Mouse (Mus musculus) heart, embryonic 14.5 days (tissue): ENCODE results near the gene Zfp654. TPM values are rescaled to one million over a fixed set of nuclear protein-coding genes. Genes with fewer than 3 reads are reported as not detected.
A peak's percentile ranks its signal among the peaks of the same experiment; 100 is the strongest.

Source experiments
- ATAC-seq: fragments of 200-750 bp; cut with Nextera tagmentation; 2 replicates; pipeline ENCODE4 v1.8.0; 2017; ENCODE audit warnings: low read depth, moderate TSS enrichment; ENCODE audit not compliant: insufficient number of reproducible peaks, insufficient read depth, low FRiP score
- H3K27ac ChIP-seq, 2 experiments: fragments of 200-500 bp in 1 of 2; fragments of 300-500 bp in 1 of 2; sonication (generic) in 1 of 2; replicated peaks in 1 of 2; 2 replicates each; pipeline ENCODE4 v1.5.1; 2012 to 2014; ENCODE audit warnings: low read depth in 2 of 2, low read length in 2 of 2, control low read depth in 1 of 2, mild to moderate bottlenecking in 1 of 2, mixed read lengths in 1 of 2; ENCODE audit not compliant: control insufficient read depth in 1 of 2, insufficient read depth in 1 of 2
- H3K27me3 ChIP-seq: fragments of 300-500 bp; sonication (generic); 2 replicates; pipeline ENCODE4 v1.6.1; 2014; ENCODE audit warnings: mild to moderate bottlenecking, low read length, control low read depth; ENCODE audit not compliant: control insufficient read depth, insufficient read depth
- H3K36me3 ChIP-seq: fragments of 300-500 bp; sonication (generic); 2 replicates; pipeline ENCODE4 v1.6.1; 2014; ENCODE audit warnings: mild to moderate bottlenecking, control low read depth, low read length, mixed read lengths; ENCODE audit not compliant: control insufficient read depth, insufficient read depth
- H3K4me1 ChIP-seq, 2 experiments: fragments of 200-500 bp in 1 of 2; fragments of 300-500 bp in 1 of 2; sonication (generic) in 1 of 2; 2 replicates each; pipeline ENCODE4 v1.6.1; 2012 to 2014; ENCODE audit warnings: low read length in 2 of 2, control low read depth in 1 of 2, mixed read lengths in 1 of 2; ENCODE audit not compliant: control insufficient read depth in 2 of 2, insufficient read depth in 2 of 2
- H3K4me2 ChIP-seq: fragments of 300-500 bp; sonication (generic); 2 replicates; pipeline ENCODE4 v1.6.1; 2014; ENCODE audit warnings: mild to moderate bottlenecking, low read length
- H3K4me3 ChIP-seq, 2 experiments: fragments of 200-500 bp in 1 of 2; fragments of 300-500 bp in 1 of 2; sonication (generic) in 1 of 2; 2 replicates each; pipeline ENCODE4 v1.5.1; 2012 to 2014; ENCODE audit warnings: low read length in 2 of 2, mild to moderate bottlenecking in 2 of 2, control low read depth in 1 of 2, low read depth in 1 of 2, moderate library complexity in 1 of 2; ENCODE audit not compliant: control insufficient read depth in 1 of 2, insufficient read depth in 1 of 2
- H3K9ac ChIP-seq: fragments of 300-500 bp; sonication (generic); 2 replicates; pipeline ENCODE4 v1.6.1; 2014; ENCODE audit warnings: mild to moderate bottlenecking, low read length
- H3K9me3 ChIP-seq: fragments of 300-500 bp; sonication (generic); 2 replicates; pipeline ENCODE4 v1.6.1; 2016; ENCODE audit warnings: low read length, control low read depth; ENCODE audit not compliant: control insufficient read depth
- WGBS: fragments of 180-500 bp; shearing (Covaris S2); extraction: QIAGEN DNeasy Blood & Tissue Kit; methylation state at CpG from one replicate; pipeline ENCODE4 v1.1.7; 2014; 5-methylcytosine and 5-hydroxymethylcytosine counted together
- polyA plus RNA-seq: library from polyadenylated mRNA; unstranded; fragments of >200 nt; fragmentation: Nextera tagmentation; extraction: Ambion mirVana; gene quantifications from 2 replicates; pipeline ENCODE4 v1.2.1, GENCODE M21; 2014

Gene Zfp654
- polyA plus RNA-seq, 1 experiment from 2014 or later: 9.0 TPM

DNA sequence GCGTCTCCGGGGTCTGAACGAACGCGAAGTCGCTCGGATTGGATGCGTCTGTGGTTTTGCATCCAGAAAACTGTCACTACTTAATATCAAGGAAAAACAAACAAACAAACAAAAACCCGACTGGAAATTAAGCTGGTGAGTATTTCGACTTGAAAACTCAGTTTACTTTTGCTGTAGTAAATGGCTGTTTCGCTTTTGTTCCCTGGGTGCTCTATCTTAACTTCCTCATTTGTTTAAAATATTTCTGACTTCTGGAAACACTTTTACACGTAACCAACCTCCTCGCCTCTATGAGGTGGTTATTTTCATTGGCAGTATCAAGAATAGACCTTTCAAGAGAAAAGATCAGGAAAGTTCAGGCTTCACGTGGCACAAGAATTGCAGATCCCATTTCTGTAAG lies 1.4 kb upstream of the Zfp654 start:
- peak overlapping the region; percentile 98 for H3K27ac ChIP-seq
- no peak for ATAC-seq
- peak overlapping the region; percentile 69 for H3K4me2 ChIP-seq
- no peaks in the 10 kb centered on the region for H3K27me3 ChIP-seq
- H3K4me1 ChIP-seq: peaks cover 2 to 20% of the 10 kb centered on the region in 2 experiments
- 3% methylated on average over 14 of the region's 14 CpGs for WGBS
- H3K4me3 ChIP-seq: peak overlapping the region; percentile 64 to 95
- H3K9me3 ChIP-seq: no peaks in the 10 kb centered on the region
- peaks cover 43% of the 10 kb centered on the region for H3K36me3 ChIP-seq
- peak overlapping the region; percentile 93 for H3K9ac ChIP-seq

DNA sequence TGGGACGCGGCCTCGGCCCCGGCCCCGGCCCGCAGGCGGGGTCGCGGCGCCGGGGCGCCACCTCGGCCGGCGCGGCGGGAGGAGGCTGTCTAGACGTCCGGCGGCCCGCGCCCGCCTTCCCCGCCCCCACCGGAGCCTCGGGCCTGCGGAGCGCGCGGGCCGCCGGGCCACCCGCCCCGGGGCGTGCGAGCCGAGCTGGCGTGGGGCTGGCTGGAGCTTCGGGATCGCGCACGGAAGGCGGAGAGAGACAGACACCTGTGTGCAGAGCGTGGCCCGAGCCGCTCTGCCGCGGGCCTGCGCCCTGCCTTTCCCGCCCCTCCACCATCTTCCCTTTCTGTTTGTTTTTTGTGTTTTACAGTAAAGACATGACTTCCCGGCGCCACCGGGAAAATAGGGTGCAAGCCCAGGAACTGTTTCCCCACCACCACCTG lies 1.0 kb upstream of the Zfp654 start:
- peak overlapping the region; percentile 64 to 95 for H3K4me3 ChIP-seq
- H3K27me3 ChIP-seq: no peaks in the 10 kb centered on the region
- H3K9ac ChIP-seq: peak overlapping the region; percentile 93
- peaks cover 40% of the 10 kb centered on the region for H3K36me3 ChIP-seq
- ATAC-seq: peak; percentile 13
- peak overlapping the region; percentile 69 for H3K4me2 ChIP-seq
- H3K9me3 ChIP-seq: no peaks in the 10 kb centered on the region
- peak overlapping the region; percentile 98 for H3K27ac ChIP-seq
- H3K4me1 ChIP-seq: peaks cover 2 to 20% of the 10 kb centered on the region in 2 experiments
- 0% methylated on average over 31 of the region's 53 CpGs for WGBS

DNA sequence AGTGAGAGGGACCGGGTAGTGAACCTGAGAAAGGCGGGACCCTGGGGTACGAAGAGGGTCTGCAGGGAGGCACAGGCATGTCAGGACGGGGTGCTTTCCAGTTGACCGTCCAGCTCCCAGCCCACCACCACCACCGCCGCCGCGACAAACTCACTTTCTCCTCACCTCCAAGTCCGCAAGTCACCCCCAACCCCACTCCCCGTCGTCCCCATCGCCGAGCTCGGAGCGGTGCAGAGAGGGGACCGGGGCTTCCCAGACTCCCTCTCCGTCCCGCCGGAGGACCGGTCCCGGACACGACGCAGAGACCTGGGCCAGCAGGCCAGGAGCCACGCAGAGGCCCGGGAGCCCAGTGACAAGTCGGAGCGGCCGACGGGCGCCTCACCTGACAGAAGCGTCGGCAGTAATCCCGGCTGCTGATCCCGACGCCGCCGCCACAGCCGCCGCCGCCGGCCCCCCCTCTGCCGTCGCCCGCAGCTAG lies 328 bp downstream of the Zfp654 start:
- Histone ChIP-seq H3K36me3 (peaks cover 28% of the 10 kb centered on the region), H3K4me1 (peaks cover 2 to 20% of the 10 kb centered on the region in 2 experiments), H3K27me3 (no peaks in the 10 kb centered on the region), H3K4me2 (peak overlapping the region; percentile 72), H3K9ac (peak overlapping the region; percentile 90), H3K27ac (peak overlapping the region; percentile 88 to 94), H3K9me3 (no peaks in the 10 kb centered on the region), H3K4me3 (peak overlapping the region; percentile 64 to 88)
- WGBS: 0% methylated on average over 43 of the region's 45 CpGs
- ATAC-seq: peak; percentile 28

DNA sequence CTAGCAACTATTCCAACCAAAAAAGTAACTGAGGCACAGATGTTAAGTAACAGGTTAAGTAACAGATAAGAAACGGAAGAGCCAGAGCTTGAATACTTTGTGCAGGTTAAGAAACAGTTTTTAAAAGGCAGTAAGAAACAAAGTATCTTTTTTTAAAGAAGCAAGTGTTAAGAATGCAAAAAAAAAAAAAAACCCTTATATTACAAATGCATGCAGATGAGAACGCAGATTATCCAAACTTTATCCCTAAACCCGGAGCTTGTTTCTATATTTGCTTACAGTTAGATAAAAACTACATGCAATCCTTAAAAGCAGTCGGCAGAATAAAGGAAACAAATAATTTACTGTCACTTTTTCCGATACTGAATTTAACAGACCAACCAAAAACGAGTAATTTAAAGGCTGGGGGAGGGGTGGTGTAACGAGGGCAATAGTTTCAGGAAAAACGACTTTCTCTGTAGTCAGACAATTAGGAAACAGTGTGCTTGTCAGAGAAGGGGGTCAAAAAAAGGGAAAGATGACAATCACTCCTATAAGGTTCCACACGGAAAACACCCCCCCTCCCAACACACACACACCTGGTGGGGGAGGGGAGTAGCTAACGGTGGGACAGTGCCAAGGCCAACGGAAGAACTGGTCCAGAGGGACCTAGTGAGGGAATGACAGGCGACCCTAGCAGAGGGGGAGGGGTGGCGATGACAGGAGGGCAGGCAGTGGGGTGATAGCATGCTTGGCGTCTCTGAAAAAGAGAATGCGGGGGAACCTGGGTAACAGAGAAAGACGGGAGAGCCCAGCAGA lies 966 bp downstream of the Zfp654 start:
- Histone ChIP-seq H3K4me1 (peaks cover 2 to 20% of the 10 kb centered on the region in 2 experiments), H3K27ac (peak overlapping the region; percentile 88 to 94), H3K4me3 (peak overlapping the region; percentile 64 to 88), H3K9me3 (no peaks in the 10 kb centered on the region), H3K4me2 (peak overlapping the region; percentile 72), H3K9ac (peak overlapping the region; percentile 90), H3K36me3 (peaks cover 22% of the 10 kb centered on the region), H3K27me3 (no peaks in the 10 kb centered on the region)
- no peak for ATAC-seq
- 2% methylated on average over 16 of the region's 16 CpGs for WGBS

DNA sequence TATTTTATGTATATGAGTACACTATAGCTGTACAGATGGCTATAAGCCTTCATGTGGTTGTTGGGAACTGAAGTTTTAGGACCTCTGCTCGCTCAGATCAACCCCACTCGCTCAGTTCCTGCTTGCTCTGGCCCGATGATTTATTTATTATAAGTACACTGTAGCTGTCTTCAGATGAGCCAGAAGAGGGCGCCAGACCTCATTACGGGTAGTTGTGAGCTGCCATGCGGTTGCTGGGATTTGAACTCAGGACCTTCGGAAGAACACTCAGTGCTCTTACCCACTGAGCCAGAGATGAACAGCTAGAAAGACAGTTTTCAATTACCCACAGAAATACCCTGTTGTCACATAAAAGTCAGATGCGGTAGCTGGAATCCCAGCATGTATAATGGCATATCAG lies 5.5 kb downstream of the Zfp654 start:
- Histone ChIP-seq H3K4me2 (no peak overlapping the region), H3K27ac (no peak overlapping the region), H3K9me3 (no peaks in the 10 kb centered on the region), H3K4me3 (no peak overlapping the region), H3K36me3 (no peaks in the 10 kb centered on the region), H3K27me3 (no peaks in the 10 kb centered on the region), H3K4me1 (peaks cover 0 to 3% of the 10 kb centered on the region in 2 experiments; a peak in 1 of 4 replicates), H3K9ac (no peak overlapping the region)
- no peak for ATAC-seq
- WGBS: 85% methylated on average over 8 of the region's 8 CpGs

DNA sequence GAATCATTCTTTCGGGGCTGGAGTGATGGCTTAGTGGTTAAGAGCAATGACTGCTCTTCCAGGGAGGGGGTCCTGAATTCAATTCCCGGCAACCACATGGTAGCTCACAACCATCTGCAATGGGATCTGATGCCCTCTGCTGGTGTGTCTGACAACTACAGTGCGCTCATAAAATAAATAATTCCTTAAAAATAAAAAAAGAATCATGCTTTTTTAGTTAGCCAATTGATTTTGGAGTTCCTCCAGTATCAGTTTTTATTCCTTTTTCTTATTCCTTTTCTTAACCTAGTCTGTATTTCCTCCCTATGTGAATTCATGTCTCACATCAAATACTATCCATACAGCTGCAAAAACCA lies 9.1 kb downstream of the Zfp654 start:
- Histone ChIP-seq H3K4me1 (no peaks in the 10 kb centered on the region), H3K36me3 (no peaks in the 10 kb centered on the region), H3K4me3 (no peak overlapping the region), H3K9me3 (no peaks in the 10 kb centered on the region), H3K4me2 (no peak overlapping the region), H3K27me3 (no peaks in the 10 kb centered on the region), H3K9ac (no peak overlapping the region), H3K27ac (no peak overlapping the region)
- no peak for ATAC-seq
- 90% methylated on average over 3 of the region's 3 CpGs for WGBS

DNA sequence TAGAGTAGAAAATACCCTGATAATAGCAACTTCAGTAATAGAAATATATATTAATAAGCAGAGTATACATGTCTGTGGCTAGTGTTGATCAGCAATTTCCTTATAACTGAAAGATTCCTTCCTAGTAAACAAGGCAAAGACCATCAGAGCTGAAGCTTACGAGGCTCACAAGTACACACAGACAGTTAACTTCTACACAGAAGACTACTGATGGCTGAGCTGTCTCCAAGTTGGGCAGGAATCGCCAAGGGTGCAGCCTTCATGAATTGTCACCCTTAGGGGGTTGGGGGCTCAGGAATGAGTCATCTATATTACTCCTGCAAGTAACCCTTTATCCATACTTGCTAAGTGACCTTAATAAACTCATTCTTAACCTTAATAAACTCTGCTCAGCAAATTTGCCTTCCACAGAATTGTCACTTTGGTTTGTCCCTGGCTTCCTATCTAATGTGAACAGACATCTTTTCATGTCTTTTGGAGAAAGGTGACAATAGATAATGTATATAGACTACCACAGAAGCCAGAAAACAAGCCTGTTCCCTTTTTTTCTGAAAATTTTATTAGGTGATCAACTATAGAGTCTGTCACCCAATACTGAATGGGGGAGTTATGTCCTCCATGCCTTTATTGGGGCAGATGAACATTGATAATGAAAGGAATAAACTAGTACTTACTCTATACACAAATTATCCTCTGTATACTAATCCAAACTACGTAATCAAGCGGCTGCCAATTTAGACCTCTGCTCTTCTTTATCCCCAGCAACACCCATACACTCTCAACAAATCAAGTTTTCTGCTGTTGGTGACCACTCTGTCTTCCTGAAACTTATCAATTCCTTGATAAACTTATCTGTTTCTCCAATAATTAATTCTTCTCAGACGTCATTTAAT lies 9.7 kb downstream of the Zfp654 start:
- H3K4me1 ChIP-seq: no peaks in the 10 kb centered on the region
- H3K27me3 ChIP-seq: no peaks in the 10 kb centered on the region
- H3K9ac ChIP-seq: no peak overlapping the region
- no peak overlapping the region for H3K4me2 ChIP-seq
- no peaks in the 10 kb centered on the region for H3K36me3 ChIP-seq
- no peak for ATAC-seq
- 80% methylated on average over 5 of the region's 5 CpGs for WGBS
- H3K9me3 ChIP-seq: no peaks in the 10 kb centered on the region
- no peak overlapping the region for H3K4me3 ChIP-seq
- no peak overlapping the region for H3K27ac ChIP-seq
